Mouse (Mus musculus): ENCODE data around the gene Smarcd1. TPM values are rescaled to one million over a fixed set of nuclear protein-coding genes. Genes with fewer than 3 reads are reported as not detected.
A peak's percentile ranks its signal among the peaks of the same experiment; 100 is the strongest.

Gene Smarcd1
- polyA plus RNA-seq, 1 experiment = 23.8 TPM

GRCm38 (mm10) chr15:99708176-99708575 is 6.2 kb downstream of the Smarcd1 start:
- Histone ChIP-seq H3K27me3 (ENCODE audit: control insufficient read depth, insufficient read depth, low read length) (no peaks in the 10 kb centered on the region), H3K27ac (ENCODE audit: insufficient read depth, low read depth, low read length) (no peak overlapping the region), H3K4me1 (ENCODE audit: control insufficient read depth, insufficient read depth, insufficient read length, low read length) (peaks cover 9% of the 10 kb centered on the region), H3K4me3 (ENCODE audit: low read depth, low read length) (no peak overlapping the region), H3K36me3 (ENCODE audit: control insufficient read depth, insufficient read depth, low read length) (peaks cover 63% of the 10 kb centered on the region)
- no peak for TF ChIP-seq CTCF (IDR thresholded peaks at IDR 0.05; ENCODE audit: extremely low read depth, insufficient read length, insufficient replicate concordance, low read depth, low read length)
- TF ChIP-seq POLR2A (IDR thresholded peaks at IDR 0.05; ENCODE audit: low read depth, low read length) = no peak
- WGBS = 97% methylated on average over 13 of the region's 13 CpGs

GRCm38 (mm10) chr15:99710221-99711190 is 8.6 kb downstream of the Smarcd1 start:
- Histone ChIP-seq H3K27me3 (ENCODE audit: control insufficient read depth, insufficient read depth, low read length) (no peaks in the 10 kb centered on the region), H3K4me1 (ENCODE audit: control insufficient read depth, insufficient read depth, insufficient read length, low read length) (peaks cover 4% of the 10 kb centered on the region), H3K4me3 (ENCODE audit: low read depth, low read length) (no peak overlapping the region), H3K36me3 (ENCODE audit: control insufficient read depth, insufficient read depth, low read length) (peaks cover 68% of the 10 kb centered on the region), H3K27ac (ENCODE audit: insufficient read depth, low read depth, low read length) (no peak overlapping the region)
- 89% methylated on average over 10 of the region's 10 CpGs for WGBS
- TF ChIP-seq POLR2A (IDR thresholded peaks at IDR 0.05; ENCODE audit: low read depth, low read length) (no peak), CTCF (IDR thresholded peaks at IDR 0.05; ENCODE audit: extremely low read depth, insufficient read length, insufficient replicate concordance, low read depth, low read length) (no peak)

GRCm38 (mm10) chr15:99711491-99711890 is 9.6 kb downstream of the Smarcd1 start:
- Histone ChIP-seq H3K27ac (ENCODE audit: insufficient read depth, low read depth, low read length) (no peak overlapping the region), H3K36me3 (ENCODE audit: control insufficient read depth, insufficient read depth, low read length) (peaks cover 60% of the 10 kb centered on the region), H3K4me1 (ENCODE audit: control insufficient read depth, insufficient read depth, insufficient read length, low read length) (peaks cover 14% of the 10 kb centered on the region), H3K4me3 (ENCODE audit: low read depth, low read length) (no peak overlapping the region), H3K27me3 (ENCODE audit: control insufficient read depth, insufficient read depth, low read length) (no peaks in the 10 kb centered on the region)
- 54% methylated on average over 3 of the region's 3 CpGs for WGBS
- TF ChIP-seq CTCF (IDR thresholded peaks at IDR 0.05; ENCODE audit: extremely low read depth, insufficient read length, insufficient replicate concordance, low read depth, low read length) = no peak
- no peak for TF ChIP-seq POLR2A (IDR thresholded peaks at IDR 0.05; ENCODE audit: low read depth, low read length)

DNA sequence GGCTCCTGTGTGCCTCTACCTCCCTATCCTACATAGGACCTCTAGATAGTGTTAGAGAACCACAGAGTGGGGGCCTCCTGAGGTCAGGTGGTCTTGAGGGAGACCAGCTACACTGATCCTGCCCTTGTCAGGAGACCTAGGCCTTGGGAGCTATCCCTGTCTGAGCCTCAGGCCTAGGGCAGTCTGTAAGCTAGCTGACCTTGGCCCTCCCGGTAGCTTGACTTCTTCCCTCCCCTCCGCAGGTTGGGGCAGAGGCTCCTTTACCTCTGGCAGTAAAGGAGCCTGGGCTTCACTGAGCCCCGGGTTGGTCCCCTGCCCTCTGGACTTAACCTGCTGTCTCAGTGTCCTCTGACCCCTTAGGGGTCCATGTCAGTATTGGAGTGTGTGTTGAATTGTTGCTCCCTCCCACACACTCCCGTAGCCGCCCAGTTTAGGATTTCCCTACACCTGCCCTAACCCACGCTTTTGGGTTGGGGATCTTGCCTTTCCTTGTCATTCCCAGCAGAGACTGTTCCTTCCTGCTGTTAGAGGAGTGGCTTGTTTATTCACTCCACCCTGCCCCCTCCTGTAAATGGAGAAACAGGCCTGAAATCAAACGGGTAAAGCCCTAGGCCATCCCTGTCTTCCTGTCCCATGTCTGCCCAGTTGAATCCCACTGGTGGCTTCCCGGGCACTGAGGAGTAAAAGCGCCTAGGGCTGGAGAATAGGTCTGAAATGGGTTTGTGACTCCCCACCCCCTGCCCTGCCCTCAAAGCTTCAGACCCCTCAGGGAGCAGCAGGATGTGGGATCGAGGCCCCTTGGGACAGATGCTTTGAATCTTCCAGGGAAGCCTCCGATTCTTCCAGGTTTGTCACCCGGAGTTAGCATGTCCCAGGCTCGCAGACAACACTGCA is 11.0 kb downstream of the Smarcd1 start:
- 65% methylated on average over 13 of the region's 13 CpGs for WGBS
- TF ChIP-seq POLR2A (IDR thresholded peaks at IDR 0.05; ENCODE audit: low read depth, low read length) (no peak), CTCF (IDR thresholded peaks at IDR 0.05; ENCODE audit: extremely low read depth, insufficient read length, insufficient replicate concordance, low read depth, low read length) (no peak)
- no peaks in the 10 kb centered on the region for H3K27me3 ChIP-seq (ENCODE audit: control insufficient read depth, insufficient read depth, low read length)
- H3K4me3 ChIP-seq (ENCODE audit: low read depth, low read length) = no peak overlapping the region
- no peak overlapping the region for H3K27ac ChIP-seq (ENCODE audit: insufficient read depth, low read depth, low read length)
- H3K4me1 ChIP-seq (ENCODE audit: control insufficient read depth, insufficient read depth, insufficient read length, low read length) = peaks cover 18% of the 10 kb centered on the region
- peaks cover 50% of the 10 kb centered on the region for H3K36me3 ChIP-seq (ENCODE audit: control insufficient read depth, insufficient read depth, low read length)

DNA sequence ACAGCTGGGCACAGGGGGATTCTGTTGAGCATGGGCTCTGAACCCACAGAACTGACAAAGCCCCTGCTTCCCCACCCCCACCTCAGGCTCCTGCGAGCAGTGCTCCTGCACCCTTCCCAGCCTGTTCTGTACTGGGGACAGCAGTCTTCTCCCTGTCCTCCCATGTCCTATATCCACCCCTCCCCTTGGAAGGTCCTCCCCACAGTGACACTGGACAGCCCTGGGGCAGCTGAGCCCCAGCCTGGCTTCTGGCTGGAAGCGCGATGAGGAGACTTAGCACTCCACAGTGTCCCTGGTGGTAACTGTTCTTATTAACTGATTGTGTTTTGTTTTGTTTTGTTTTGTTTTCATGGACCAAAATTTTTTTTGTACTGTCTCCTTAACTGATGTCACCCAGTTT is 11.6 kb downstream of the Smarcd1 start:
- Histone ChIP-seq H3K27me3 (ENCODE audit: control insufficient read depth, insufficient read depth, low read length) (no peaks in the 10 kb centered on the region), H3K4me1 (ENCODE audit: control insufficient read depth, insufficient read depth, insufficient read length, low read length) (peaks cover 18% of the 10 kb centered on the region), H3K27ac (ENCODE audit: insufficient read depth, low read depth, low read length) (no peak overlapping the region), H3K4me3 (ENCODE audit: low read depth, low read length) (no peak overlapping the region), H3K36me3 (ENCODE audit: control insufficient read depth, insufficient read depth, low read length) (peaks cover 48% of the 10 kb centered on the region)
- WGBS = 94% methylated on average over 3 of the region's 3 CpGs
- TF ChIP-seq CTCF (IDR thresholded peaks at IDR 0.05; ENCODE audit: extremely low read depth, insufficient read length, insufficient replicate concordance, low read depth, low read length) (no peak), POLR2A (IDR thresholded peaks at IDR 0.05; ENCODE audit: low read depth, low read length) (no peak)

DNA sequence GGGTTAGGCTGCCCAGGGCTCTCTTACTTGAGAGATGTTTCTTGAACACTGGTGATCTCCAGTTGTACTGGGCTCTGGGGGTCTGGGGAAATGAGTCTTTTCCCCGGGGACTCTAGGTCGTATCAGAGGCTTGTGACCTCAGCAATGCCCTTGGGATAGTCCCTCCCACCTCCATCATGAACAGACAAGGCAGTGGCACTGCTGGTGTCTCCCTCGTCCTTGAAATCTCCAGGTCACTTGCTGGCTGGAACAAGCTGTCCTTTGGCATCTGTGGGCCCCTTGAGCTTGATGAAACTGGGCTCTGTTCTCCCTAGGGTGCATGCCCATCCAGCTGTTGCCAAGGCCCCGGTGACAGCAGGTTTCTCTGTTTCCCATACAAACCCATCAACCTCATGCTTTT is 12.3 kb downstream of the Smarcd1 start:
- no peak overlapping the region for H3K27ac ChIP-seq (ENCODE audit: insufficient read depth, low read depth, low read length)
- no peaks in the 10 kb centered on the region for H3K27me3 ChIP-seq (ENCODE audit: control insufficient read depth, insufficient read depth, low read length)
- peaks cover 42% of the 10 kb centered on the region for H3K36me3 ChIP-seq (ENCODE audit: control insufficient read depth, insufficient read depth, low read length)
- WGBS = 75% methylated on average over 4 of the region's 4 CpGs
- no peak overlapping the region for H3K4me3 ChIP-seq (ENCODE audit: low read depth, low read length)
- peaks cover 23% of the 10 kb centered on the region for H3K4me1 ChIP-seq (ENCODE audit: control insufficient read depth, insufficient read depth, insufficient read length, low read length)
- TF ChIP-seq CTCF (IDR thresholded peaks at IDR 0.05; ENCODE audit: extremely low read depth, insufficient read length, insufficient replicate concordance, low read depth, low read length) = no peak

- H3K27ac ChIP-seq (ENCODE audit: insufficient read depth, low read depth, low read length) = peak overlapping the region; percentile 93
- 48% methylated on average over 7 of the region's 7 CpGs for WGBS
Measured at GRCm38 (mm10) chr15:99714858-99715257, 12.9 kb downstream of the Smarcd1 start.

More at GRCm38 (mm10) chr15:99714858-99715257, 12.9 kb downstream of the Smarcd1 start:
- Histone ChIP-seq H3K27me3 (ENCODE audit: control insufficient read depth, insufficient read depth, low read length) (no peaks in the 10 kb centered on the region), H3K36me3 (ENCODE audit: control insufficient read depth, insufficient read depth, low read length) (peaks cover 36% of the 10 kb centered on the region), H3K4me3 (ENCODE audit: low read depth, low read length) (no peak overlapping the region), H3K4me1 (ENCODE audit: control insufficient read depth, insufficient read depth, insufficient read length, low read length) (peaks cover 23% of the 10 kb centered on the region)
- TF ChIP-seq POLR2A (IDR thresholded peaks at IDR 0.05; ENCODE audit: low read depth, low read length) (no peak; the same call in 1 of the 2 replicates), CTCF (IDR thresholded peaks at IDR 0.05; ENCODE audit: extremely low read depth, insufficient read length, insufficient replicate concordance, low read depth, low read length) (peak; percentile 97; the same call in 1 of the 2 replicates)

Data from small intestine, adult 2 months (tissue).